Mouse (Mus musculus): ENCODE measurements around the gene Trpv4. TPM values are rescaled to one million over a fixed set of nuclear protein-coding genes. Genes with fewer than 3 reads are reported as not detected.

Gene Trpv4
- polyA plus RNA-seq, 1 experiment from 2014 or later = 0.39 TPM

GRCm38 (mm10) chr5:114689700-114690366, 31.6 kb upstream of the Trpv4 start:
- Histone ChIP-seq H3K4me2 (ENCODE audit: low read depth, low read length) (peak overlapping the region; percentile 87), H3K36me3 (ENCODE audit: control insufficient read depth, insufficient read depth, low read length) (no peaks in the 10 kb centered on the region), H3K4me1 (ENCODE audit: control insufficient read depth, insufficient read depth, low read length) (peaks cover 11% of the 10 kb centered on the region), H3K4me3 (ENCODE audit: low read depth, low read length) (peak overlapping the region; percentile 77), H3K9me3 (ENCODE audit: control insufficient read depth, low read length) (no peaks in the 10 kb centered on the region), H3K27me3 (ENCODE audit: control insufficient read depth, insufficient read depth, low read length) (no peaks in the 10 kb centered on the region), H3K9ac (replicated peaks; ENCODE audit: low read depth, low read length) (peak overlapping the region; percentile 84), H3K27ac (ENCODE audit: low read depth, low read length) (no peak overlapping the region)
- WGBS = 23% methylated on average over 16 of the region's 16 CpGs
- no peak for ATAC-seq (ENCODE audit: low read depth)

- Histone ChIP-seq H3K27me3 (ENCODE audit: control insufficient read depth, insufficient read depth, low read length) (no peaks in the 10 kb centered on the region), H3K27ac (ENCODE audit: low read depth, low read length) (no peak overlapping the region), H3K4me2 (ENCODE audit: low read depth, low read length) (no peak overlapping the region), H3K36me3 (ENCODE audit: control insufficient read depth, insufficient read depth, low read length) (no peaks in the 10 kb centered on the region), H3K4me1 (ENCODE audit: control insufficient read depth, insufficient read depth, low read length) (peaks cover 11% of the 10 kb centered on the region), H3K4me3 (ENCODE audit: low read depth, low read length) (no peak overlapping the region), H3K9ac (replicated peaks; ENCODE audit: low read depth, low read length) (no peak overlapping the region), H3K9me3 (ENCODE audit: control insufficient read depth, low read length) (no peaks in the 10 kb centered on the region)
- 83% methylated on average over 13 of the region's 13 CpGs for WGBS
- no peak for ATAC-seq (ENCODE audit: low read depth)
Observed at GRCm38 (mm10) chr5:114688703-114689102, 30.5 kb upstream of the Trpv4 start.

GRCm38 (mm10) chr5:114687901-114688300, 29.7 kb upstream of the Trpv4 start:
- Histone ChIP-seq H3K27ac (ENCODE audit: low read depth, low read length) (no peak overlapping the region), H3K27me3 (ENCODE audit: control insufficient read depth, insufficient read depth, low read length) (no peaks in the 10 kb centered on the region), H3K4me1 (ENCODE audit: control insufficient read depth, insufficient read depth, low read length) (peaks cover 13% of the 10 kb centered on the region), H3K9ac (replicated peaks; ENCODE audit: low read depth, low read length) (no peak overlapping the region), H3K36me3 (ENCODE audit: control insufficient read depth, insufficient read depth, low read length) (no peaks in the 10 kb centered on the region), H3K4me2 (ENCODE audit: low read depth, low read length) (no peak overlapping the region), H3K4me3 (ENCODE audit: low read depth, low read length) (no peak overlapping the region), H3K9me3 (ENCODE audit: control insufficient read depth, low read length) (no peaks in the 10 kb centered on the region)
- ATAC-seq (ENCODE audit: low read depth) = no peak

- Histone ChIP-seq H3K9ac (replicated peaks; ENCODE audit: low read depth, low read length) (no peak overlapping the region), H3K4me3 (ENCODE audit: low read depth, low read length) (no peak overlapping the region), H3K9me3 (ENCODE audit: control insufficient read depth, low read length) (no peaks in the 10 kb centered on the region), H3K4me2 (ENCODE audit: low read depth, low read length) (no peak overlapping the region), H3K27ac (ENCODE audit: low read depth, low read length) (no peak overlapping the region), H3K4me1 (ENCODE audit: control insufficient read depth, insufficient read depth, low read length) (peaks cover 16% of the 10 kb centered on the region), H3K36me3 (ENCODE audit: control insufficient read depth, insufficient read depth, low read length) (no peaks in the 10 kb centered on the region), H3K27me3 (ENCODE audit: control insufficient read depth, insufficient read depth, low read length) (no peaks in the 10 kb centered on the region)
- WGBS = 73% methylated on average over 7 of the region's 7 CpGs
- ATAC-seq (ENCODE audit: low read depth) = no peak
Observed at GRCm38 (mm10) chr5:114686726-114687210, 28.5 kb upstream of the Trpv4 start.

- H3K4me3 ChIP-seq (ENCODE audit: low read depth, low read length) = no peak overlapping the region
- peaks cover 16% of the 10 kb centered on the region for H3K4me1 ChIP-seq (ENCODE audit: control insufficient read depth, insufficient read depth, low read length)
- H3K9ac ChIP-seq (replicated peaks; ENCODE audit: low read depth, low read length) = no peak overlapping the region
- 93% methylated on average over 5 of the region's 5 CpGs for WGBS
- H3K27ac ChIP-seq (ENCODE audit: low read depth, low read length) = no peak overlapping the region
- no peaks in the 10 kb centered on the region for H3K36me3 ChIP-seq (ENCODE audit: control insufficient read depth, insufficient read depth, low read length)
- no peak overlapping the region for H3K4me2 ChIP-seq (ENCODE audit: low read depth, low read length)
- H3K27me3 ChIP-seq (ENCODE audit: control insufficient read depth, insufficient read depth, low read length) = no peaks in the 10 kb centered on the region
- no peak for ATAC-seq (ENCODE audit: low read depth)
- no peaks in the 10 kb centered on the region for H3K9me3 ChIP-seq (ENCODE audit: control insufficient read depth, low read length)
Observed at GRCm38 (mm10) chr5:114685986-114686385, 27.8 kb upstream of the Trpv4 start.

GRCm38 (mm10) chr5:114681717-114682116, 23.5 kb upstream of the Trpv4 start:
- H3K4me1 ChIP-seq (ENCODE audit: control insufficient read depth, insufficient read depth, low read length) = peaks cover 5% of the 10 kb centered on the region; the same call in 1 of the 2 replicates
- H3K36me3 ChIP-seq (ENCODE audit: control insufficient read depth, insufficient read depth, low read length) = peaks cover under 1% of the 10 kb centered on the region; the same call in 1 of the 2 replicates
- no peak overlapping the region for H3K27ac ChIP-seq (ENCODE audit: low read depth, low read length)
- H3K9me3 ChIP-seq (ENCODE audit: control insufficient read depth, low read length) = no peaks in the 10 kb centered on the region
- no peak for ATAC-seq (ENCODE audit: low read depth)
- no peak overlapping the region for H3K4me3 ChIP-seq (ENCODE audit: low read depth, low read length)
- H3K4me2 ChIP-seq (ENCODE audit: low read depth, low read length) = no peak overlapping the region
- 80% methylated on average over 8 of the region's 8 CpGs for whole genome bisulfite sequencing
- H3K9ac ChIP-seq (replicated peaks; ENCODE audit: low read depth, low read length) = no peak overlapping the region
- no peaks in the 10 kb centered on the region for H3K27me3 ChIP-seq (ENCODE audit: control insufficient read depth, insufficient read depth, low read length)

- Histone ChIP-seq H3K9ac (replicated peaks; ENCODE audit: low read depth, low read length) (no peak overlapping the region), H3K4me3 (ENCODE audit: low read depth, low read length) (no peak overlapping the region), H3K9me3 (ENCODE audit: control insufficient read depth, low read length) (no peaks in the 10 kb centered on the region), H3K27ac (ENCODE audit: low read depth, low read length) (no peak overlapping the region), H3K27me3 (ENCODE audit: control insufficient read depth, insufficient read depth, low read length) (no peaks in the 10 kb centered on the region), H3K4me1 (ENCODE audit: control insufficient read depth, insufficient read depth, low read length) (peaks cover 5% of the 10 kb centered on the region; the same call in 1 of the 2 replicates), H3K4me2 (ENCODE audit: low read depth, low read length) (no peak overlapping the region), H3K36me3 (ENCODE audit: control insufficient read depth, insufficient read depth, low read length) (peaks cover 6% of the 10 kb centered on the region; the same call in 1 of the 2 replicates)
- 79% methylated on average over 19 of the region's 19 CpGs for WGBS
- ATAC-seq (ENCODE audit: low read depth) = no peak
Observed at GRCm38 (mm10) chr5:114680676-114681285, 22.6 kb upstream of the Trpv4 start.

- Histone ChIP-seq H3K4me3 (ENCODE audit: low read depth, low read length) (no peak overlapping the region), H3K36me3 (ENCODE audit: control insufficient read depth, insufficient read depth, low read length) (peaks cover 6% of the 10 kb centered on the region; the same call in 1 of the 2 replicates), H3K27me3 (ENCODE audit: control insufficient read depth, insufficient read depth, low read length) (no peaks in the 10 kb centered on the region), H3K9ac (replicated peaks; ENCODE audit: low read depth, low read length) (no peak overlapping the region), H3K27ac (ENCODE audit: low read depth, low read length) (no peak overlapping the region), H3K4me2 (ENCODE audit: low read depth, low read length) (no peak overlapping the region), H3K9me3 (ENCODE audit: control insufficient read depth, low read length) (no peaks in the 10 kb centered on the region), H3K4me1 (ENCODE audit: control insufficient read depth, insufficient read depth, low read length) (peaks cover 5% of the 10 kb centered on the region; the same call in 1 of the 2 replicates)
- WGBS = 47% methylated on average over 17 of the region's 17 CpGs
- no peak for ATAC-seq (ENCODE audit: low read depth)
Observed at GRCm38 (mm10) chr5:114679841-114680591, 21.8 kb upstream of the Trpv4 start.

GRCm38 (mm10) chr5:114674594-114674993, 16.4 kb upstream of the Trpv4 start:
- Histone ChIP-seq H3K4me2 (ENCODE audit: low read depth, low read length) (no peak overlapping the region), H3K9me3 (ENCODE audit: control insufficient read depth, low read length) (no peaks in the 10 kb centered on the region), H3K4me1 (ENCODE audit: control insufficient read depth, insufficient read depth, low read length) (no peaks in the 10 kb centered on the region), H3K4me3 (ENCODE audit: low read depth, low read length) (no peak overlapping the region), H3K9ac (replicated peaks; ENCODE audit: low read depth, low read length) (no peak overlapping the region), H3K36me3 (ENCODE audit: control insufficient read depth, insufficient read depth, low read length) (peaks cover 11% of the 10 kb centered on the region), H3K27me3 (ENCODE audit: control insufficient read depth, insufficient read depth, low read length) (no peaks in the 10 kb centered on the region), H3K27ac (ENCODE audit: low read depth, low read length) (no peak overlapping the region)
- ATAC-seq (ENCODE audit: low read depth) = no peak
- 88% methylated on average over 8 of the region's 8 CpGs for WGBS
